Mouse (Mus musculus): ENCODE measurements around the gene Igsf9b. TPM values are rescaled to one million over a fixed set of nuclear protein-coding genes. Genes with fewer than 3 reads are reported as not detected.
A peak's percentile ranks its signal among the peaks of the same experiment; 100 is the strongest.

Gene Igsf9b
- polyA plus RNA-seq (2014; fragmentation: Nextera tagmentation; extraction: Ambion mirVana) = 1.9 and 2.2 TPM in 2 replicates

- Histone ChIP-seq H3K27ac (ENCODE audit: low read depth, low read length) (no peak within 1 kb of the TSS), H3K36me3 (ENCODE audit: control insufficient read depth, insufficient read depth, low read length) (no peaks in the 10 kb centered on the region), H3K4me3 (ENCODE audit: low read length) (peak within 1 kb of the TSS; percentile 77), H3K9ac (ENCODE audit: low read depth, low read length) (peak within 1 kb of the TSS; percentile 45), H3K27me3 (ENCODE audit: control insufficient read depth, insufficient read depth, low read length) (peaks cover 24% of the 10 kb centered on the region), H3K4me1 (ENCODE audit: control insufficient read depth, insufficient read depth, low read length) (0 out of 2 replicates have a peak, but pooled peaks cover 7% of the 10 kb centered on the region), H3K4me2 (replicated peaks; ENCODE audit: low read depth, low read length) (peak within 1 kb of the TSS; percentile 84), H3K9me3 (ENCODE audit: control insufficient read depth, low read length) (no peaks in the 10 kb centered on the region)
- ATAC-seq (ENCODE audit: low FRiP score, low TSS enrichment) = peak; percentile 99
- WGBS = under 1% methylated on average over 40 of the region's 40 CpGs
Measured at GRCm38 (mm10) chr9:27298411-27299285, at the start of gene Igsf9b. Gene Igsf9b, plus strand, starts transcription at chr9:27299204.

- Histone ChIP-seq H3K9ac (ENCODE audit: low read depth, low read length) (no peak overlapping the region), H3K4me1 (ENCODE audit: control insufficient read depth, insufficient read depth, low read length) (no peaks in the 10 kb centered on the region), H3K27me3 (ENCODE audit: control insufficient read depth, insufficient read depth, low read length) (no peaks in the 10 kb centered on the region), H3K27ac (ENCODE audit: low read depth, low read length) (no peak overlapping the region), H3K4me3 (ENCODE audit: low read length) (no peak overlapping the region), H3K9me3 (ENCODE audit: control insufficient read depth, low read length) (no peaks in the 10 kb centered on the region), H3K4me2 (replicated peaks; ENCODE audit: low read depth, low read length) (no peak overlapping the region), H3K36me3 (ENCODE audit: control insufficient read depth, insufficient read depth, low read length) (no peaks in the 10 kb centered on the region)
- no peak for ATAC-seq (ENCODE audit: low FRiP score, low TSS enrichment)
- 72% methylated on average over 7 of the region's 7 CpGs for WGBS
Measured at GRCm38 (mm10) chr9:27252034-27252714, 46.8 kb upstream of the Igsf9b start.

- H3K9me3 ChIP-seq (ENCODE audit: control insufficient read depth, low read length) = no peaks in the 10 kb centered on the region
- no peak overlapping the region for H3K9ac ChIP-seq (ENCODE audit: low read depth, low read length)
- H3K27me3 ChIP-seq (ENCODE audit: control insufficient read depth, insufficient read depth, low read length) = no peaks in the 10 kb centered on the region
- no peak overlapping the region for H3K27ac ChIP-seq (ENCODE audit: low read depth, low read length)
- ATAC-seq (ENCODE audit: low FRiP score, low TSS enrichment) = no peak
- H3K4me3 ChIP-seq (ENCODE audit: low read length) = no peak overlapping the region
- H3K4me2 ChIP-seq (replicated peaks; ENCODE audit: low read depth, low read length) = no peak overlapping the region
- H3K4me1 ChIP-seq (ENCODE audit: control insufficient read depth, insufficient read depth, low read length) = no peaks in the 10 kb centered on the region
- WGBS = 73% methylated on average over 6 of the region's 6 CpGs
- no peaks in the 10 kb centered on the region for H3K36me3 ChIP-seq (ENCODE audit: control insufficient read depth, insufficient read depth, low read length)
Measured at GRCm38 (mm10) chr9:27256454-27256853, 42.5 kb upstream of the Igsf9b start.

- ATAC-seq (ENCODE audit: low FRiP score, low TSS enrichment) = no peak
- 80% methylated on average over 3 of the region's 3 CpGs for WGBS
- Histone ChIP-seq H3K9me3 (ENCODE audit: control insufficient read depth, low read length) (no peaks in the 10 kb centered on the region), H3K4me3 (ENCODE audit: low read length) (no peak overlapping the region), H3K4me1 (ENCODE audit: control insufficient read depth, insufficient read depth, low read length) (no peaks in the 10 kb centered on the region), H3K27ac (ENCODE audit: low read depth, low read length) (no peak overlapping the region), H3K4me2 (replicated peaks; ENCODE audit: low read depth, low read length) (no peak overlapping the region), H3K36me3 (ENCODE audit: control insufficient read depth, insufficient read depth, low read length) (no peaks in the 10 kb centered on the region), H3K27me3 (ENCODE audit: control insufficient read depth, insufficient read depth, low read length) (no peaks in the 10 kb centered on the region), H3K9ac (ENCODE audit: low read depth, low read length) (no peak overlapping the region)
Measured at GRCm38 (mm10) chr9:27260378-27260947, 38.5 kb upstream of the Igsf9b start.

- Histone ChIP-seq H3K9me3 (ENCODE audit: control insufficient read depth, low read length) (no peaks in the 10 kb centered on the region), H3K27me3 (ENCODE audit: control insufficient read depth, insufficient read depth, low read length) (no peaks in the 10 kb centered on the region), H3K4me2 (replicated peaks; ENCODE audit: low read depth, low read length) (no peak overlapping the region), H3K4me1 (ENCODE audit: control insufficient read depth, insufficient read depth, low read length) (no peaks in the 10 kb centered on the region), H3K36me3 (ENCODE audit: control insufficient read depth, insufficient read depth, low read length) (no peaks in the 10 kb centered on the region), H3K4me3 (ENCODE audit: low read length) (no peak overlapping the region), H3K27ac (ENCODE audit: low read depth, low read length) (no peak overlapping the region), H3K9ac (ENCODE audit: low read depth, low read length) (no peak overlapping the region)
- no peak for ATAC-seq (ENCODE audit: low FRiP score, low TSS enrichment)
- WGBS = 63% methylated on average over 2 of the region's 2 CpGs
Measured at GRCm38 (mm10) chr9:27261905-27262304, 37.1 kb upstream of the Igsf9b start.

- ATAC-seq (ENCODE audit: low FRiP score, low TSS enrichment) = no peak
Measured at GRCm38 (mm10) chr9:27265009-27265408, 34.0 kb upstream of the Igsf9b start.

GRCm38 (mm10) chr9:27267878-27268277, 31.1 kb upstream of the Igsf9b start:
- Histone ChIP-seq H3K27me3 (ENCODE audit: control insufficient read depth, insufficient read depth, low read length) (no peaks in the 10 kb centered on the region), H3K36me3 (ENCODE audit: control insufficient read depth, insufficient read depth, low read length) (no peaks in the 10 kb centered on the region), H3K4me3 (ENCODE audit: low read length) (no peak overlapping the region), H3K9ac (ENCODE audit: low read depth, low read length) (no peak overlapping the region), H3K4me1 (ENCODE audit: control insufficient read depth, insufficient read depth, low read length) (no peaks in the 10 kb centered on the region), H3K9me3 (ENCODE audit: control insufficient read depth, low read length) (no peaks in the 10 kb centered on the region), H3K4me2 (replicated peaks; ENCODE audit: low read depth, low read length) (no peak overlapping the region), H3K27ac (ENCODE audit: low read depth, low read length) (no peak overlapping the region)
- no peak for ATAC-seq (ENCODE audit: low FRiP score, low TSS enrichment)
- 91% methylated on average over 5 of the region's 5 CpGs for WGBS

More at GRCm38 (mm10) chr9:27265009-27265408, 34.0 kb upstream of the Igsf9b start:
- Histone ChIP-seq H3K4me2 (replicated peaks; ENCODE audit: low read depth, low read length) (no peak overlapping the region), H3K36me3 (ENCODE audit: control insufficient read depth, insufficient read depth, low read length) (no peaks in the 10 kb centered on the region), H3K27ac (ENCODE audit: low read depth, low read length) (no peak overlapping the region), H3K9me3 (ENCODE audit: control insufficient read depth, low read length) (no peaks in the 10 kb centered on the region), H3K27me3 (ENCODE audit: control insufficient read depth, insufficient read depth, low read length) (no peaks in the 10 kb centered on the region), H3K9ac (ENCODE audit: low read depth, low read length) (no peak overlapping the region), H3K4me1 (ENCODE audit: control insufficient read depth, insufficient read depth, low read length) (no peaks in the 10 kb centered on the region), H3K4me3 (ENCODE audit: low read length) (no peak overlapping the region)
- 72% methylated on average over 3 of the region's 3 CpGs for WGBS

GRCm38 (mm10) chr9:27268493-27268892, 30.5 kb upstream of the Igsf9b start:
- Histone ChIP-seq H3K9me3 (ENCODE audit: control insufficient read depth, low read length) (no peaks in the 10 kb centered on the region), H3K27ac (ENCODE audit: low read depth, low read length) (no peak overlapping the region), H3K36me3 (ENCODE audit: control insufficient read depth, insufficient read depth, low read length) (no peaks in the 10 kb centered on the region), H3K9ac (ENCODE audit: low read depth, low read length) (no peak overlapping the region), H3K4me3 (ENCODE audit: low read length) (no peak overlapping the region), H3K27me3 (ENCODE audit: control insufficient read depth, insufficient read depth, low read length) (no peaks in the 10 kb centered on the region), H3K4me2 (replicated peaks; ENCODE audit: low read depth, low read length) (no peak overlapping the region), H3K4me1 (ENCODE audit: control insufficient read depth, insufficient read depth, low read length) (no peaks in the 10 kb centered on the region)
- ATAC-seq (ENCODE audit: low FRiP score, low TSS enrichment) = no peak
- WGBS = 81% methylated on average over 4 of the region's 4 CpGs

GRCm38 (mm10) chr9:27269322-27269721, 29.7 kb upstream of the Igsf9b start:
- Histone ChIP-seq H3K36me3 (ENCODE audit: control insufficient read depth, insufficient read depth, low read length) (no peaks in the 10 kb centered on the region), H3K4me2 (replicated peaks; ENCODE audit: low read depth, low read length) (no peak overlapping the region), H3K27me3 (ENCODE audit: control insufficient read depth, insufficient read depth, low read length) (no peaks in the 10 kb centered on the region), H3K4me3 (ENCODE audit: low read length) (no peak overlapping the region), H3K4me1 (ENCODE audit: control insufficient read depth, insufficient read depth, low read length) (no peaks in the 10 kb centered on the region), H3K9me3 (ENCODE audit: control insufficient read depth, low read length) (no peaks in the 10 kb centered on the region), H3K9ac (ENCODE audit: low read depth, low read length) (no peak overlapping the region), H3K27ac (ENCODE audit: low read depth, low read length) (no peak overlapping the region)
- 81% methylated on average over 4 of the region's 4 CpGs for WGBS
- ATAC-seq (ENCODE audit: low FRiP score, low TSS enrichment) = no peak

All from kidney, embryonic 14.5 days (tissue).